Mouse (Mus musculus): ENCODE results near the gene Runx2. TPM values are rescaled to one million over a fixed set of nuclear protein-coding genes. Genes with fewer than 3 reads are reported as not detected.

Gene Runx2
- total and polyA plus RNA-seq, 2 experiments from 2014 or later: 0.83 to 1.5 TPM

GRCm38 (mm10) chr17:44520122-44521075 lies 294.2 kb downstream of the Runx2 start:
- no peak for TF ChIP-seq CTCF (IDR thresholded peaks at IDR 0.05; ENCODE audit: low read depth)
- peak; percentile 62 for DNase-seq (ENCODE audit: low spot score)
- peak; percentile 86 for ATAC-seq

GRCm38 (mm10) chr17:44519356-44519755 lies 295.2 kb downstream of the Runx2 start:
- Histone ChIP-seq H3K9ac (replicated peaks; ENCODE audit: low read length) (no peak overlapping the region), H3K27me3 (ENCODE audit: insufficient read depth, low read length) (no peaks in the 10 kb centered on the region), H3K9me3 (ENCODE audit: low read length) (no peaks in the 10 kb centered on the region), H3K36me3 (ENCODE audit: insufficient read depth, low read length) (no peaks in the 10 kb centered on the region), H3K27ac (no peak overlapping the region), H3K4me1 (ENCODE audit: insufficient read depth, low read length) (no peaks in the 10 kb centered on the region; the same call in 1 of the 2 replicates), H3K4me3 (ENCODE audit: low read length) (no peak overlapping the region), H3K4me2 (ENCODE audit: low read depth, low read length) (no peak overlapping the region)
- no peak for TF ChIP-seq CTCF (IDR thresholded peaks at IDR 0.05; ENCODE audit: low read depth)
- no peak for DNase-seq (ENCODE audit: low spot score)
- WGBS: 80% methylated on average over 3 of the region's 3 CpGs
- no peak for ATAC-seq

More at GRCm38 (mm10) chr17:44520122-44521075, 294.2 kb downstream of the Runx2 start:
- Histone ChIP-seq H3K9ac (replicated peaks; ENCODE audit: low read length) (no peak overlapping the region), H3K4me3 (ENCODE audit: low read length) (no peak overlapping the region), H3K36me3 (ENCODE audit: insufficient read depth, low read length) (no peaks in the 10 kb centered on the region), H3K27me3 (ENCODE audit: insufficient read depth, low read length) (no peaks in the 10 kb centered on the region), H3K4me2 (ENCODE audit: low read depth, low read length) (no peak overlapping the region), H3K4me1 (ENCODE audit: insufficient read depth, low read length) (no peaks in the 10 kb centered on the region; the same call in 1 of the 2 replicates), H3K27ac (no peak overlapping the region), H3K9me3 (ENCODE audit: low read length) (no peaks in the 10 kb centered on the region)
- 52% methylated on average over 11 of the region's 11 CpGs for WGBS

- Histone ChIP-seq H3K9ac (replicated peaks; ENCODE audit: low read length) (no peak overlapping the region), H3K36me3 (ENCODE audit: insufficient read depth, low read length) (no peaks in the 10 kb centered on the region), H3K4me3 (ENCODE audit: low read length) (no peak overlapping the region), H3K27me3 (ENCODE audit: insufficient read depth, low read length) (no peaks in the 10 kb centered on the region), H3K27ac (no peak overlapping the region), H3K4me1 (ENCODE audit: insufficient read depth, low read length) (no peaks in the 10 kb centered on the region; the same call in 1 of the 2 replicates), H3K4me2 (ENCODE audit: low read depth, low read length) (no peak overlapping the region), H3K9me3 (ENCODE audit: low read length) (no peaks in the 10 kb centered on the region)
- ATAC-seq (no peak), DNase-seq (ENCODE audit: low spot score) (no peak)
- no peak for TF ChIP-seq CTCF (IDR thresholded peaks at IDR 0.05; ENCODE audit: low read depth)
- whole genome bisulfite sequencing: 94% methylated on average over 6 of the region's 6 CpGs
Observed at GRCm38 (mm10) chr17:44518156-44518555, 296.4 kb downstream of the Runx2 start.

GRCm38 (mm10) chr17:44508198-44508715 lies 306.3 kb downstream of the Runx2 start:
- Histone ChIP-seq H3K4me3 (ENCODE audit: low read length) (no peak overlapping the region), H3K9me3 (ENCODE audit: low read length) (no peaks in the 10 kb centered on the region), H3K9ac (replicated peaks; ENCODE audit: low read length) (no peak overlapping the region), H3K27ac (no peak overlapping the region), H3K36me3 (ENCODE audit: insufficient read depth, low read length) (no peaks in the 10 kb centered on the region), H3K27me3 (ENCODE audit: insufficient read depth, low read length) (no peaks in the 10 kb centered on the region), H3K4me1 (ENCODE audit: insufficient read depth, low read length) (peaks cover 3% of the 10 kb centered on the region; the same call in 1 of the 2 replicates), H3K4me2 (ENCODE audit: low read depth, low read length) (no peak overlapping the region)
- DNase-seq (ENCODE audit: low spot score) (no peak), ATAC-seq (0 out of 2 replicates have a peak, but pooled peaks have one; percentile 21)
- 38% methylated on average over 7 of the region's 7 CpGs for WGBS
- TF ChIP-seq CTCF (IDR thresholded peaks at IDR 0.05; ENCODE audit: low read depth): no peak

- DNase-seq (ENCODE audit: low spot score): no peak
- Histone ChIP-seq H3K9me3 (ENCODE audit: low read length) (no peaks in the 10 kb centered on the region), H3K36me3 (ENCODE audit: insufficient read depth, low read length) (no peaks in the 10 kb centered on the region), H3K9ac (replicated peaks; ENCODE audit: low read length) (no peak overlapping the region), H3K27me3 (ENCODE audit: insufficient read depth, low read length) (no peaks in the 10 kb centered on the region), H3K4me1 (ENCODE audit: insufficient read depth, low read length) (peaks cover 3% of the 10 kb centered on the region; the same call in 1 of the 2 replicates), H3K4me3 (ENCODE audit: low read length) (no peak overlapping the region), H3K4me2 (ENCODE audit: low read depth, low read length) (no peak overlapping the region), H3K27ac (no peak overlapping the region)
- no peak for TF ChIP-seq CTCF (IDR thresholded peaks at IDR 0.05; ENCODE audit: low read depth)
- ATAC-seq: no peak
- WGBS: 61% methylated on average over 3 of the region's 3 CpGs
Observed at GRCm38 (mm10) chr17:44507741-44508140, 306.9 kb downstream of the Runx2 start.

GRCm38 (mm10) chr17:44506524-44506923 lies 308.1 kb downstream of the Runx2 start:
- Histone ChIP-seq H3K27me3 (ENCODE audit: insufficient read depth, low read length) (no peaks in the 10 kb centered on the region), H3K9me3 (ENCODE audit: low read length) (no peaks in the 10 kb centered on the region), H3K9ac (replicated peaks; ENCODE audit: low read length) (no peak overlapping the region), H3K4me2 (ENCODE audit: low read depth, low read length) (no peak overlapping the region), H3K4me1 (ENCODE audit: insufficient read depth, low read length) (peaks cover 3% of the 10 kb centered on the region; the same call in 1 of the 2 replicates), H3K27ac (no peak overlapping the region), H3K4me3 (ENCODE audit: low read length) (no peak overlapping the region), H3K36me3 (ENCODE audit: insufficient read depth, low read length) (no peaks in the 10 kb centered on the region)
- no peak for TF ChIP-seq CTCF (IDR thresholded peaks at IDR 0.05; ENCODE audit: low read depth)
- 75% methylated on average over 3 of the region's 3 CpGs for WGBS
- DNase-seq (ENCODE audit: low spot score): no peak
- no peak for ATAC-seq

All from hindbrain, postnatal 0 days (tissue).